Mouse (Mus musculus): Measurements from ENCODE around the gene Kbtbd12.

DNA sequence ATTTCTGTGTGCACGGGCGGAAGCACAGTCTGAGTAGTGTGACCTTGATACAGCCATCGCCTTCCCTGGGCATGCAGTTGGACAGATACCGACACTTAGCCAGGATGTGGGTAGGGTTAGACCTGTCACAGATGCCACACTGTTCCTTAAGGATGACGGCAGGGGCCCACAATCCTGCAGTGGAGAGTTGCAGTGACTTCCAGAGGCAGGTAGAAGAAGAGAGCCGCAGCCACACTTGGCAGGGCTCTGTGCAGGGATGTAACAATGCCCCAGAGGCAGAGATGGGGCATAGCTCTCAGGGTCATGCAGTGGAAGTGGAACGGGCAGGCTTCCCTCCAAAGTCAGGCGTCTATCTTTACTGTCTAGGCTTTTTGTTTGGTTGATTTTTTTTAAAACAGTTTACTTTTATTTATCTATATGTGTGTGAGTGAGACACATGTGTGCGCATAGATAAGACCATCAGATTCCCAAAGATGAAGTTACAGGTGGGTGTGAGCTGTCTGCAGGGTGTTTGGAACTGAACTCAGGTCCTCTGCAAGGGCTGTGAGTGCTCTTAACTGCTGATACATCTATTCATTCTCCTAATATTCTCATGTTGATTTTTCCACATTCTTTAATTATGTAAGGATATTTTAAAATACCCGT, 89.2 kb downstream of the Kbtbd12 start:
- TF ChIP-seq CTCF (IDR thresholded peaks at IDR 0.05; ENCODE audit: extremely low read depth, insufficient read depth, low read length) (no peak), POLR2A (IDR thresholded peaks at IDR 0.05; ENCODE audit: extremely low read depth, insufficient read depth, low read length) (no peak)

Data from cortical plate, adult 2 months (tissue).